Mouse (Mus musculus) hindbrain, embryonic 11.5 days (tissue): ENCODE data around the gene Suds3. TPM values are rescaled to one million over a fixed set of nuclear protein-coding genes. Genes with fewer than 3 reads are reported as not detected.

Experiments used
- ATAC-seq: fragments of 200-750 bp; cut with Nextera tagmentation; 2 replicates; pipeline ENCODE4 v1.8.0; 2017; ENCODE audit warnings: mild to moderate bottlenecking, moderate TSS enrichment, moderate library complexity; ENCODE audit not compliant: low FRiP score
- DNase-seq: peaks from one replicate; pipeline ENCODE4 v3.0.0-alpha.2; 2015; ENCODE audit warnings: low spot score
- H3K27ac ChIP-seq: fragments of 300-500 bp; sonication (generic); 2 replicates; pipeline ENCODE4 v1.5.1; 2014; ENCODE audit warnings: mild to moderate bottlenecking, low read depth, low read length
- H3K27me3 ChIP-seq: fragments of 300-500 bp; sonication (generic); 2 replicates; pipeline ENCODE4 v1.6.1; 2014; ENCODE audit warnings: mild to moderate bottlenecking, low read length, moderate library complexity, mixed read lengths; ENCODE audit not compliant: control insufficient read depth, insufficient read depth
- H3K36me3 ChIP-seq: fragments of 300-500 bp; sonication (generic); 2 replicates; pipeline ENCODE4 v1.6.1; 2014; ENCODE audit warnings: mild to moderate bottlenecking, low read length, moderate library complexity, mixed read lengths; ENCODE audit not compliant: control insufficient read depth, insufficient read depth
- H3K4me1 ChIP-seq: fragments of 300-500 bp; sonication (generic); replicated peaks from 2 replicates; pipeline ENCODE4 v1.6.1; 2014; ENCODE audit warnings: low read length, mixed read lengths; ENCODE audit not compliant: control insufficient read depth, insufficient read depth
- H3K4me2 ChIP-seq: fragments of 300-500 bp; sonication (generic); replicated peaks from 2 replicates; pipeline ENCODE4 v1.6.1; 2014; ENCODE audit warnings: mild to moderate bottlenecking, low read depth, low read length
- H3K4me3 ChIP-seq: fragments of 300-500 bp; sonication (generic); 2 replicates; pipeline ENCODE4 v1.5.1; 2014; ENCODE audit warnings: low read depth, low read length
- H3K9ac ChIP-seq: fragments of 300-500 bp; sonication (generic); 2 replicates; pipeline ENCODE4 v1.6.1; 2014; ENCODE audit warnings: low read depth, low read length
- H3K9me3 ChIP-seq: fragments of 300-500 bp; sonication (generic); 2 replicates; pipeline ENCODE4 v1.6.1; 2016; ENCODE audit warnings: low read length; ENCODE audit not compliant: control insufficient read depth
- WGBS: fragments of 180-500 bp; shearing (Covaris S2); extraction: QIAGEN DNeasy Blood & Tissue Kit; methylation state at CpG from one replicate; pipeline ENCODE4 v1.1.7; 2014; 5-methylcytosine and 5-hydroxymethylcytosine counted together
- polyA plus RNA-seq: library from polyadenylated mRNA; unstranded; fragments of >200 nt; fragmentation: Nextera tagmentation; extraction: Ambion mirVana; gene quantifications from 2 replicates; pipeline ENCODE4 v1.2.1, GENCODE M21; 2014

Gene Suds3
- polyA plus RNA-seq, 1 experiment from 2014 or later = 48.0 TPM

GRCm38 (mm10) chr5:117130726-117131125, 14.8 kb upstream of the Suds3 start:
- no peak overlapping the region for H3K9ac ChIP-seq
- WGBS = 95% methylated on average over 15 of the region's 15 CpGs
- H3K9me3 ChIP-seq = no peaks in the 10 kb centered on the region
- no peaks in the 10 kb centered on the region for H3K4me1 ChIP-seq
- ATAC-seq = no peak
- no peak for DNase-seq
- no peak overlapping the region for H3K27ac ChIP-seq
- H3K4me2 ChIP-seq = no peak overlapping the region
- no peaks in the 10 kb centered on the region for H3K36me3 ChIP-seq
- H3K4me3 ChIP-seq = no peak overlapping the region
- H3K27me3 ChIP-seq = no peaks in the 10 kb centered on the region

- WGBS = 88% methylated on average over 4 of the region's 4 CpGs
These were observed 11.1 kb upstream of the Suds3 start for GRCm38 (mm10) chr5:117127051-117127450.

GRCm38 (mm10) chr5:117125482-117126346, 9.8 kb upstream of the Suds3 start:
- Histone ChIP-seq H3K9ac (no peak overlapping the region), H3K36me3 (no peaks in the 10 kb centered on the region), H3K27me3 (peaks cover 6% of the 10 kb centered on the region; the same call in 1 of the 2 replicates), H3K9me3 (no peaks in the 10 kb centered on the region), H3K4me1 (peaks cover 3% of the 10 kb centered on the region), H3K4me2 (no peak overlapping the region), H3K27ac (no peak overlapping the region), H3K4me3 (no peak overlapping the region)
- ATAC-seq (no peak), DNase-seq (no peak)
- 83% methylated on average over 16 of the region's 16 CpGs for WGBS

More at GRCm38 (mm10) chr5:117127051-117127450, 11.1 kb upstream of the Suds3 start:
- ATAC-seq = no peak
- no peak for DNase-seq
- no peak overlapping the region for H3K4me3 ChIP-seq
- H3K9me3 ChIP-seq = no peaks in the 10 kb centered on the region
- H3K9ac ChIP-seq = no peak overlapping the region
- no peak overlapping the region for H3K4me2 ChIP-seq
- H3K27ac ChIP-seq = no peak overlapping the region
- no peaks in the 10 kb centered on the region for H3K4me1 ChIP-seq
- no peaks in the 10 kb centered on the region for H3K36me3 ChIP-seq
- H3K27me3 ChIP-seq = 0 out of 2 replicates have a peak, but pooled peaks cover 2% of the 10 kb centered on the region

- H3K4me2 ChIP-seq = no peak overlapping the region
- 89% methylated on average over 4 of the region's 4 CpGs for WGBS
- DNase-seq = no peak
These were observed 7.9 kb upstream of the Suds3 start for GRCm38 (mm10) chr5:117123840-117124239.

GRCm38 (mm10) chr5:117123102-117123501, 7.2 kb upstream of the Suds3 start:
- peaks cover 7% of the 10 kb centered on the region; the same call in 1 of the 2 replicates for H3K27me3 ChIP-seq
- no peaks in the 10 kb centered on the region for H3K9me3 ChIP-seq
- 91% methylated on average over 6 of the region's 6 CpGs for WGBS
- H3K36me3 ChIP-seq = no peaks in the 10 kb centered on the region
- no peak overlapping the region for H3K27ac ChIP-seq
- H3K4me1 ChIP-seq = peaks cover 5% of the 10 kb centered on the region
- H3K4me3 ChIP-seq = no peak overlapping the region
- DNase-seq = no peak
- no peak overlapping the region for H3K9ac ChIP-seq
- no peak for ATAC-seq
- H3K4me2 ChIP-seq = no peak overlapping the region

More at GRCm38 (mm10) chr5:117123840-117124239, 7.9 kb upstream of the Suds3 start:
- no peak overlapping the region for H3K9ac ChIP-seq
- ATAC-seq = no peak
- peaks cover 7% of the 10 kb centered on the region; the same call in 1 of the 2 replicates for H3K27me3 ChIP-seq
- no peaks in the 10 kb centered on the region for H3K36me3 ChIP-seq
- no peak overlapping the region for H3K27ac ChIP-seq
- H3K4me1 ChIP-seq = peaks cover 5% of the 10 kb centered on the region
- no peak overlapping the region for H3K4me3 ChIP-seq
- no peaks in the 10 kb centered on the region for H3K9me3 ChIP-seq

GRCm38 (mm10) chr5:117121657-117122056, 5.7 kb upstream of the Suds3 start:
- no peaks in the 10 kb centered on the region for H3K9me3 ChIP-seq
- whole genome bisulfite sequencing = 3% methylated on average over 2 of the region's 2 CpGs
- DNase-seq = no peak
- no peak overlapping the region for H3K27ac ChIP-seq
- H3K36me3 ChIP-seq = no peaks in the 10 kb centered on the region
- H3K27me3 ChIP-seq = peaks cover 7% of the 10 kb centered on the region; the same call in 1 of the 2 replicates
- H3K9ac ChIP-seq = no peak overlapping the region
- no peak overlapping the region for H3K4me2 ChIP-seq
- no peak for ATAC-seq
- H3K4me3 ChIP-seq = no peak overlapping the region
- H3K4me1 ChIP-seq = peaks cover 5% of the 10 kb centered on the region

GRCm38 (mm10) chr5:117120489-117121466, 4.9 kb upstream of the Suds3 start:
- no peak overlapping the region for H3K27ac ChIP-seq
- no peaks in the 10 kb centered on the region for H3K9me3 ChIP-seq
- H3K4me3 ChIP-seq = peak overlapping the region; percentile 76
- peak overlapping the region; percentile 85 for H3K4me2 ChIP-seq
- peak; percentile 64 for ATAC-seq
- H3K36me3 ChIP-seq = no peaks in the 10 kb centered on the region
- peaks cover 7% of the 10 kb centered on the region; the same call in 1 of the 2 replicates for H3K27me3 ChIP-seq
- peak overlapping the region; percentile 48 for H3K9ac ChIP-seq
- under 1% methylated on average over 40 of the region's 40 CpGs for WGBS
- DNase-seq = peak; percentile 48
- H3K4me1 ChIP-seq = peaks cover 5% of the 10 kb centered on the region

GRCm38 (mm10) chr5:117119777-117120488, 4.0 kb upstream of the Suds3 start, which contains the start of gene Taok3:
Taok3 (plus strand) TSS chr5:117120129.
- Histone ChIP-seq H3K27me3 (peaks cover 7% of the 10 kb centered on the region; the same call in 1 of the 2 replicates), H3K36me3 (no peaks in the 10 kb centered on the region), H3K4me1 (peaks cover 5% of the 10 kb centered on the region), H3K4me3 (peak within 1 kb of the TSS; percentile 76), H3K4me2 (peak within 1 kb of the TSS; percentile 85), H3K27ac (no peak within 1 kb of the TSS), H3K9ac (peak within 1 kb of the TSS; percentile 48), H3K9me3 (no peaks in the 10 kb centered on the region)
- under 1% methylated on average over 69 of the region's 74 CpGs for WGBS
- DNase-seq (peak; percentile 99), ATAC-seq (peak; percentile 85)
